Mouse (Mus musculus) Patski (cell line): Measurements from ENCODE around the gene Cdc42bpa. TPM values are rescaled to one million over a fixed set of nuclear protein-coding genes. Genes with fewer than 3 reads are reported as not detected.

Experiments
- ATAC-seq: fragments of 100-300 bp; one replicate; pipeline ENCODE4 v1.8.0; 2021
- CTCF ChIA-PET: fragments of 350-600 bp; sonication (Branson Sonifier 250); formaldehyde crosslinking; loops from one replicate; lab custom pipeline; 2022; ENCODE audit warnings: inconsistent platforms; lab: Charles Lee
- POLR2A ChIA-PET: fragments of 350-600 bp; sonication (Branson Sonifier 250); formaldehyde crosslinking; loops from one replicate; lab custom pipeline; 2022; ENCODE audit warnings: antibody characterized with exemption, inconsistent platforms; lab: Charles Lee
- DNase-seq: peaks from one replicate; pipeline ENCODE4 v3.0.0-alpha.2; 2011; ENCODE audit warnings: low read depth, low spot score
- H3K27me3 ChIP-seq: fragments of 371-371 bp; one replicate; pipeline ENCODE4 v1.5.1; 2021
- CTCF ChIP-seq: fragments of 100-300 bp; IDR thresholded peaks from one replicate; pipeline ENCODE4 v1.5.1; 2021
- in situ Hi-C: fragments of 300-500 bp; cut with MboI; formaldehyde crosslinking; loops from 3 replicates; pipeline ENCODE4 v1.11.1; 2018; ENCODE audit warnings: low pct_unique_long_range_greater_than_20kb, mixed read lengths
- polyA plus RNA-seq: library from polyadenylated mRNA; unstranded; gene quantifications from one replicate; pipeline ENCODE4 v1.2.3, GENCODE M21; 2021

Cdc42bpa gene
- polyA plus RNA-seq, 1 experiment from 2014 or later, result 35.1 TPM

DNA sequence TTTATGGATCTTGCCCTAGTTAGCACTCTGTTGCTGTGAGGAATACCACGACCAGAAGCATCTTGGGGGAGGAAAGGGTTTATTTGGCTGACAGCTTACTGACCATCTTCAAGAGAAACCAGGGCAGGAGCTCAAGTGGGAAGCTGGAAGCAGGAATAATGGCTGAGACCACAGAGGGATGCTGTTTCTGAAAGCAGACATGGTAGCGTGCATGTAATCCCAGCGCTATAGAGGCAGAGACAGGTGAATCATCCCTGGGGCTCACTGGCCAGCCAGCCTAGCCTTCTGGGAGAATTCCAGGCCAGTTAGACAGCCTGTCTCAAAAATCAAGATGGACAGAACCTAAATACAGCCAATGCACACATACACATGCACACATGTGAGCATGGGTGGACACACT, 26.2 kb upstream of the Cdc42bpa start:
- in situ Hi-C loops, result no loop called here
- ChIA-PET CTCF (no interaction called here), POLR2A (no interaction called here)
- ATAC-seq (no peak), DNase-seq (no peak)
- no peak for TF ChIP-seq CTCF
- no peaks in the 10 kb centered on the region for H3K27me3 ChIP-seq

DNA sequence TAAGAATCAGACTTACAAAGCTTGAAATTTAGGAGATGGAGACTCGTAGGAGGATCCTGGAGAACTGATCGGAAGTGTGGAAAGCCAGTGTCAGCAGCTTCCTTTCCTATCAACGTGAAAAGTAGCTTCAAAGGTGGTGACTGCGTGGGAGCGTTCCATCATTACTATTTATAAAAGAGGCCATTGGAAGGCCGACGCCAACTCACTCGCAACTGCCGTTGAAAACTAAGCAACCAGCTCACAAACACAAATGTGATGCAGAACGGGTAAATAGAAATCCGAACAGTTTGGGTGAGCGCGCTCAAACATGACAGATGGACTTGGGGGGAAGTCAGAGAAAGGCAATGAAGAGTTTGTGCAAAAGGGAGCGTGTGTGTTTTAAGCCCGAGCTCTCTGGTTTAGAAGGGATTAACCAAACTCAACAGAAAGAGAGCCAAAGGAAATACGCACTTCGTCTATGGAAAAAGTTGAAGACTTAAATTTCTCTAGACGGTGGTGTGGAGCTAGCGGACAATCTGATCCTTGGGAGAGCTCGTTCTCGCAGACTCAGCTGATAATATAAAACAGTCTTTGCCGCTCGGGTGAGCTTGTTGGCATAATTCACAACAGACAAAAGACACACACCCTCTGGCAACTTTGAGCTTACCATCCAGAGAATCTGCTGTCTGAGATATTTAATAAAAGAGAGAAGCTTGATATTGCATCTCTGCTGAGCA, 20.0 kb upstream of the Cdc42bpa start:
- H3K27me3 ChIP-seq, result no peaks in the 10 kb centered on the region
- CTCF ChIA-PET, result interaction anchor here (1.5 to 1.9 kb wide), 2 partner anchors 10 to 29 kb away, joined by 3 to 6 read pairs; no protein-coding TSS in a partner anchor
- DNase-seq (no peak), ATAC-seq (no peak)
- in situ Hi-C loops, result no loop called here
- POLR2A ChIA-PET, result interaction anchor here (0.6 kb wide), 2 partner anchors 57 to 81 kb away, joined by 3 read pairs; no protein-coding TSS in a partner anchor
- TF ChIP-seq CTCF, result no peak

DNA sequence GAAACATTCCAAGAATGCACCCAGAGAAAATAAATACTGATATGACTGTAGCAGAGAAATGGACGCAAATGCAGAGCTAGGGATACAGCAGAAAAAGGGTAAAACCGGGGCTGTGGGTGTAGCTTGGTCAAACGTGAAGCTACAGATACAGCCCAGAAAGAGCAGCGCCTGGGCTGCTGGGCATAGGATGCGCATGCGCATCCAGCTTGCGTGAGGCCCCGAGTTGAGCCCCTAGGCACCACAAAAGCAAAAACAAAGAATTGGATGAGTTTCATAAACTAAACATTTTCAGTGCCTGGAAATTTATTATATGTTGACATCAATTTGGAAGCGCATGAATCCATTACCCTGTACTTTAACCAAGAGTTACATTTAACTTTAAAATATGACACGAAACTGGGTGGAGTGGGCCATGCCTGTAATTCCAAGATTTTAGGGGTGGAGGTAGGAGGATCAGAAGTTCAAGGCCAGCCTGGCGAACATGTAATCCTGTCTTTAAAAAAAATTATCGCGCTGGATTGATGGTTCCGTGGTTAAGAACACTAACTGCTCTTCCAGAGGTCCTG, 19.4 kb upstream of the Cdc42bpa start:
- no peaks in the 10 kb centered on the region for H3K27me3 ChIP-seq
- in situ Hi-C loops, result no loop called here
- no peak for TF ChIP-seq CTCF
- no peak for DNase-seq
- ATAC-seq, result no peak
- ChIA-PET POLR2A (interaction anchor here (0.6 kb wide), 1 partner anchor 80 kb away, joined by 3 read pairs; no protein-coding TSS in a partner anchor), CTCF (interaction anchor here (1.5 to 1.9 kb wide), 2 partner anchors 10 to 28 kb away, joined by 3 to 6 read pairs; no protein-coding TSS in a partner anchor)

- ATAC-seq (peak; percentile 50), DNase-seq (peak; percentile 60)
- CTCF ChIA-PET, result interaction anchor here (0.8 to 2.0 kb wide), 2 partner anchors 24 to 56 kb away, joined by 3 to 5 read pairs; no protein-coding TSS in a partner anchor
- H3K27me3 ChIP-seq, result no peaks in the 10 kb centered on the region
- POLR2A ChIA-PET, result interaction anchor here (0.8 kb wide), 1 partner anchor 16 kb away, joined by 3 read pairs; no protein-coding TSS in a partner anchor
- no peak for TF ChIP-seq CTCF
- in situ Hi-C loops, result no loop called here
These were observed 15.3 kb upstream of the Cdc42bpa start for GRCm38 (mm10) chr1:179945017-179945416.

DNA sequence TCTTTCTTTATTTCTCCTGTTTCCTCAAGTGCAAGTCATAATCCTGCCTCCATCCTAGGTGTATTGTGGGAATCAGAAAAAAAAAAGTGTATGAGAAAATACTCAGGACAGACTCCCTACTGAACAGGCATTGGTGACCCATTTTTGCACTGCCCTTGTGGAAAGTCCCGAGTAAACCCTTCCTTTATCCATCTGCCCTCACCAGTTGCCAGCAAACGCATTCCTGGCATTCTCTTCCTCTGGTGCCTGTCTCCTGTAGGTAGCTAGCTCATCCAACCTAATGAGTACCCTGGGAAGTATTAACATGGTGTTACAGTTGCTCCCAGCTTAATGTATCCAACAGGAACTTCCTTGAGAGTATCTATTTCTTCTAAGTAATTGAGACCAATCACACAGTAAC, 13.7 kb upstream of the Cdc42bpa start:
- TF ChIP-seq CTCF, result no peak
- in situ Hi-C loops, result no loop called here
- ChIA-PET CTCF (interaction anchor here (1.1 kb wide), 1 partner anchor 11 kb away, joined by 4 read pairs; no protein-coding TSS in a partner anchor), POLR2A (no interaction called here)
- ATAC-seq, result peak; percentile 42
- H3K27me3 ChIP-seq, result no peaks in the 10 kb centered on the region
- DNase-seq, result peak; percentile 51

GRCm38 (mm10) chr1:179947653-179948052, 12.6 kb upstream of the Cdc42bpa start:
- ATAC-seq (no peak), DNase-seq (no peak)
- POLR2A ChIA-PET, result no interaction called here

GRCm38 (mm10) chr1:179951597-179951996, 8.7 kb upstream of the Cdc42bpa start:
- in situ Hi-C loops, result no loop called here

More at GRCm38 (mm10) chr1:179947653-179948052, 12.6 kb upstream of the Cdc42bpa start:
- no peaks in the 10 kb centered on the region for H3K27me3 ChIP-seq
- TF ChIP-seq CTCF, result no peak
- in situ Hi-C loops, result no loop called here
- CTCF ChIA-PET, result interaction anchor here (1.1 kb wide), 1 partner anchor 10 kb away, joined by 4 read pairs; no protein-coding TSS in a partner anchor

GRCm38 (mm10) chr1:179953251-179953650, 7.0 kb upstream of the Cdc42bpa start:
- no peak for DNase-seq
- POLR2A ChIA-PET, result no interaction called here
- CTCF ChIA-PET, result no interaction called here
- in situ Hi-C loops, result no loop called here
- no peak for TF ChIP-seq CTCF
- no peaks in the 10 kb centered on the region for H3K27me3 ChIP-seq
- no peak for ATAC-seq

More at GRCm38 (mm10) chr1:179951597-179951996, 8.7 kb upstream of the Cdc42bpa start:
- no peak for TF ChIP-seq CTCF
- ATAC-seq (no peak), DNase-seq (no peak)
- H3K27me3 ChIP-seq, result no peaks in the 10 kb centered on the region
- ChIA-PET CTCF (no interaction called here), POLR2A (no interaction called here)

GRCm38 (mm10) chr1:179957431-179957830, 2.8 kb upstream of the Cdc42bpa start:
- CTCF ChIA-PET, result interaction anchor here (1.4 kb wide), 1 partner anchor 10 kb away, joined by 4 read pairs; no protein-coding TSS in a partner anchor
- POLR2A ChIA-PET, result no interaction called here
- no peak for DNase-seq
- no peak for TF ChIP-seq CTCF
- no peak for ATAC-seq
- in situ Hi-C loops, result no loop called here
- H3K27me3 ChIP-seq, result no peaks in the 10 kb centered on the region

DNA sequence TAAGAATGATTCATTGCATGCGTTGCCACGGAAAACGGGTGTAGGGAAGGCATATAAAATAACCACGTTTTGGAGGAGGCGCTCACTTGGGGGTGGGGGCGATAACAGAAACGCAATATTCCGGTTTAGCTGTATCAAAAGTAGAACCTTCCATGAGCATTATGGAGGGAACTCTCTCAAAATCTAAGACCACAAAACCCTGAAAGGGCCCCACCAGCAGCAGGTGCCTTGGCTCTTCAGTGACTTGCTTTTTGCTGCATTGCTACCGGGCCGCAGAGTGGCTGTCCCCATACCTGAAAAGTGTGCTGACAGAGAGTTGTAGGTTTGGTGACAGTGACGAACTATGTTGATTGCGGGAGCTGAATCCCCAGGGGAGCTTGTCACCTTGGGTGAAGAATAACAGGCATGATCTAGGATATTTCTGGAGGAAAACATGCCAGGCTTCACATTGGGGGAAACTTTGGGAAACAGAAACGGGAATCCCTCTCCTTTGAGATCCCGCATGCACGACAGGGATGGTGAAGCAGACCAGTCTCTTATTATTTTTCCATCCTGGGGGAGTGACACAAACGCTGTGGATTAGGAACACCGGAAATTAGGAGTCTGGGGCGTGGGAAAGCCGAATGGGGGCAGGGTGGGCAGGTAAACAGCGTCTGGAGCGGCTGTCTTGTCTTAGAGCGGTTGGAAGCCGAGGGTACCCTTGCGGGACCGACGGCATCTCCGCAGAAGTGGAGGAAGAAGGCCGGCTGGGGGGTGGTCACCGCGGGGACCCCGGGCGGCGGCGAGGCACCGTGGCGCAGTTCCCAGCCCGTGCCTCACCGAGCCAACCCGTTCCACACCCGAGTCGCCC, 1.2 kb upstream of the Cdc42bpa start:
- H3K27me3 ChIP-seq, result no peaks in the 10 kb centered on the region
- no peak for DNase-seq
- no peak for ATAC-seq
- in situ Hi-C loops, result no loop called here
- no peak for TF ChIP-seq CTCF
- ChIA-PET POLR2A (no interaction called here), CTCF (no interaction called here)
